Comparison of ENCODE assay signal across 14 mouse cellular contexts in genomic region chr8:108977693-108978361, GRCm38 (mm10).
DNase-seq lines count a peak whose midpoint lies in the region; ATAC-seq and TF ChIP-seq lines count a peak whose summit lies in the region.
"Had no signal": no experiment of that assay in that cellular context is flagged by ENCODE, and none has a peak within 500 bp of the region (broad histone marks: within the 10 kb centered on the region; RNA-seq: fewer than 3 reads in every experiment).

No protein-coding gene starts in this region.

- no peak overlapping the region for H3K4me3 ChIP-seq in kidney, embryonic 14.5 days (ENCODE audit: low read length)
- H3K4me3 ChIP-seq in embryonic facial prominence, embryonic 15.5 days (replicated peaks) = no peak overlapping the region
- no peak overlapping the region for H3K4me3 ChIP-seq in layer of hippocampus, adult 2 months
- H3K4me3 ChIP-seq: liver, embryonic 15.5 days had no signal

- TF ChIP-seq CTCF in layer of hippocampus, adult 2 months (conservative IDR thresholded peaks at IDR 0.05) = no peak

- no peaks in the 10 kb centered on the region for H3K27me3 ChIP-seq in kidney, embryonic 14.5 days (ENCODE audit: control insufficient read depth, insufficient read depth, low read length)
- no peaks in the 10 kb centered on the region for H3K27me3 ChIP-seq in embryonic facial prominence, embryonic 15.5 days
- H3K27me3 ChIP-seq: liver, embryonic 15.5 days had no signal

- no peaks in the 10 kb centered on the region for H3K4me1 ChIP-seq in kidney, embryonic 14.5 days (ENCODE audit: control insufficient read depth, insufficient read depth, low read length)
- peaks cover 11% of the 10 kb centered on the region for H3K4me1 ChIP-seq in embryonic facial prominence, embryonic 15.5 days
- H3K4me1 ChIP-seq: liver, embryonic 15.5 days had no signal

- no peaks in the 10 kb centered on the region for H3K36me3 ChIP-seq in kidney, embryonic 14.5 days (ENCODE audit: control insufficient read depth, insufficient read depth, low read length)
- no peaks in the 10 kb centered on the region for H3K36me3 ChIP-seq in embryonic facial prominence, embryonic 15.5 days
- H3K36me3 ChIP-seq: liver, embryonic 15.5 days had no signal

- no peak for DNase-seq in kidney, adult 18-20 months
- peak; percentile 69 for DNase-seq in embryo, embryonic 10.5 days (ENCODE audit: low spot score)
- peak; percentile 73 for DNase-seq in mesoderm, embryonic 11.5 days (ENCODE audit: low read depth, low spot score)
- no peak for DNase-seq in right cerebral cortex, postnatal 4 days
- no peak for DNase-seq in layer of hippocampus, adult 2 months (ENCODE audit: low spot score in 2 of 2)
- DNase-seq: cerebellum, adult 9-10 months; lung, postnatal 36 days had no signal

- H3K9me3 ChIP-seq in kidney, embryonic 14.5 days (ENCODE audit: control insufficient read depth, low read length) = peaks cover 5% of the 10 kb centered on the region
- H3K9me3 ChIP-seq in embryonic facial prominence, embryonic 15.5 days (replicated peaks) = no peaks in the 10 kb centered on the region
- H3K9me3 ChIP-seq: liver, embryonic 15.5 days had no signal

- no peak for ATAC-seq in kidney, embryonic 14.5 days (ENCODE audit: low FRiP score, low TSS enrichment)
- no peak for ATAC-seq in embryonic facial prominence, embryonic 15.5 days (ENCODE audit: insufficient number of reproducible peaks, low FRiP score, low TSS enrichment, low read depth)
- no peak for ATAC-seq in activated CD4-positive, CD25-positive, alpha-beta regulatory T cell, adult 4 months
- ATAC-seq: inflammation-experienced regulatory T-cells, adult 6 months; Patski had no signal

- WGBS in kidney, embryonic 14.5 days = 53% methylated on average over 11 of the region's 11 CpGs
- 31% methylated on average over 11 of the region's 11 CpGs for WGBS in embryonic facial prominence, embryonic 15.5 days

- no peak overlapping the region; the same call in 1 of the 2 replicates for H3K4me2 ChIP-seq in kidney, embryonic 14.5 days (replicated peaks; ENCODE audit: low read depth, low read length)
- no peak overlapping the region for H3K4me2 ChIP-seq in embryonic facial prominence, embryonic 15.5 days (replicated peaks)
- H3K4me2 ChIP-seq: liver, embryonic 15.5 days had no signal

- H3K27ac ChIP-seq in kidney, embryonic 14.5 days (ENCODE audit: low read depth, low read length) = peak overlapping the region; percentile 32; the same call in 1 of the 2 replicates
- H3K27ac ChIP-seq in embryonic facial prominence, embryonic 15.5 days (replicated peaks) = 0 out of 2 replicates have a peak overlapping the region, but pooled peaks have one; percentile 34
- H3K27ac ChIP-seq in layer of hippocampus, adult 2 months = no peak overlapping the region
- H3K27ac ChIP-seq: liver, embryonic 15.5 days; stomach, postnatal 0 days had no signal

- no peak overlapping the region for H3K9ac ChIP-seq in kidney, embryonic 14.5 days (ENCODE audit: low read depth, low read length)
- H3K9ac ChIP-seq in embryonic facial prominence, embryonic 15.5 days = no peak overlapping the region
- H3K9ac ChIP-seq: liver, embryonic 15.5 days had no signal

Comparison
In these comparisons a context has a peak if more than half of its experiments do, and no peak if none do; other contexts are left out.
1. DNase-seq: peak in embryo, embryonic 10.5 days (single experiment) and mesoderm, embryonic 11.5 days (single experiment); none in kidney, adult 18-20 months (single experiment), right cerebral cortex, postnatal 4 days (single experiment) and layer of hippocampus, adult 2 months (0 of 2).